Mouse (Mus musculus) hindbrain, embryonic 10.5 days (tissue): ENCODE measurements around the gene Agbl4. TPM values are rescaled to one million over a fixed set of nuclear protein-coding genes. Genes with fewer than 3 reads are reported as not detected.

ENCODE experiments used
- DNase-seq: peaks from one replicate; pipeline ENCODE4 v3.0.0-alpha.2; 2017; ENCODE audit warnings: low spot score
- H3K27ac ChIP-seq: fragments of 300-500 bp; sonication (generic); 2 replicates; pipeline ENCODE4 v1.5.1; 2016; ENCODE audit warnings: mild to moderate bottlenecking, moderate library complexity
- H3K27me3 ChIP-seq: fragments of 300-500 bp; sonication (generic); 2 replicates; pipeline ENCODE4 v1.6.1; 2016; ENCODE audit warnings: mild to moderate bottlenecking; ENCODE audit not compliant: poor library complexity, insufficient read depth, severe bottlenecking
- H3K36me3 ChIP-seq: fragments of 300-500 bp; sonication (generic); 2 replicates; pipeline ENCODE4 v1.6.1; 2016; ENCODE audit warnings: mild to moderate bottlenecking, moderate library complexity
- H3K4me1 ChIP-seq: fragments of 300-500 bp; sonication (generic); replicated peaks from 2 replicates; pipeline ENCODE4 v1.6.1; 2016; ENCODE audit warnings: mild to moderate bottlenecking
- H3K4me3 ChIP-seq: fragments of 300-500 bp; sonication (generic); 2 replicates; pipeline ENCODE4 v1.5.1; 2016; ENCODE audit warnings: mild to moderate bottlenecking, moderate library complexity
- H3K9me3 ChIP-seq: fragments of 300-500 bp; sonication (generic); 2 replicates; pipeline ENCODE4 v1.6.1; 2016; ENCODE audit warnings: mild to moderate bottlenecking, moderate library complexity
- WGBS: fragments of 180-500 bp; shearing (Covaris S2); methylation state at CpG from one replicate; pipeline ENCODE4 v1.1.7; 2016; 5-methylcytosine and 5-hydroxymethylcytosine counted together
- polyA plus RNA-seq: library from polyadenylated mRNA; unstranded; fragments of >200 nt; fragmentation: Nextera tagmentation; extraction: Ambion mirVana; gene quantifications from 2 replicates; pipeline ENCODE4 v1.2.1, GENCODE M21; 2016

Gene Agbl4
- polyA plus RNA-seq, 1 experiment from 2014 or later, result 1.4 TPM

- no peak for DNase-seq
- H3K4me1 ChIP-seq, result peaks cover 8% of the 10 kb centered on the region; the same call in 1 of the 2 replicates
- 10% methylated on average over 2 of the region's 2 CpGs for whole genome bisulfite sequencing
- no peaks in the 10 kb centered on the region for H3K27me3 ChIP-seq
- no peak overlapping the region for H3K4me3 ChIP-seq
- H3K27ac ChIP-seq, result no peak overlapping the region
- no peaks in the 10 kb centered on the region for H3K9me3 ChIP-seq
- H3K36me3 ChIP-seq, result no peaks in the 10 kb centered on the region
Observed at GRCm38 (mm10) chr4:111510129-111510528, 1112.7 kb downstream of the Agbl4 start.

GRCm38 (mm10) chr4:111513921-111514320 lies 1116.5 kb downstream of the Agbl4 start:
- H3K36me3 ChIP-seq, result no peaks in the 10 kb centered on the region
- no peaks in the 10 kb centered on the region for H3K27me3 ChIP-seq
- no peak for DNase-seq
- H3K4me3 ChIP-seq, result no peak overlapping the region
- H3K9me3 ChIP-seq, result no peaks in the 10 kb centered on the region
- 68% methylated on average over 3 of the region's 3 CpGs for WGBS
- no peak overlapping the region for H3K27ac ChIP-seq
- peaks cover 18% of the 10 kb centered on the region for H3K4me1 ChIP-seq

GRCm38 (mm10) chr4:111516136-111516535 lies 1118.7 kb downstream of the Agbl4 start:
- no peaks in the 10 kb centered on the region for H3K27me3 ChIP-seq
- H3K4me3 ChIP-seq, result no peak overlapping the region
- no peak overlapping the region for H3K27ac ChIP-seq
- 90% methylated on average over 2 of the region's 2 CpGs for WGBS
- no peaks in the 10 kb centered on the region for H3K9me3 ChIP-seq
- no peak for DNase-seq
- no peaks in the 10 kb centered on the region for H3K36me3 ChIP-seq
- H3K4me1 ChIP-seq, result peaks cover 18% of the 10 kb centered on the region

GRCm38 (mm10) chr4:111517063-111517792 lies 1119.8 kb downstream of the Agbl4 start:
- 32% methylated on average over 4 of the region's 4 CpGs for WGBS
- no peaks in the 10 kb centered on the region for H3K27me3 ChIP-seq
- H3K4me1 ChIP-seq, result peaks cover 18% of the 10 kb centered on the region
- DNase-seq, result no peak
- no peaks in the 10 kb centered on the region for H3K9me3 ChIP-seq
- H3K36me3 ChIP-seq, result no peaks in the 10 kb centered on the region
- H3K4me3 ChIP-seq, result no peak overlapping the region
- no peak overlapping the region for H3K27ac ChIP-seq

- Histone ChIP-seq H3K4me3 (no peak overlapping the region), H3K4me1 (peaks cover 18% of the 10 kb centered on the region), H3K27ac (no peak overlapping the region), H3K36me3 (no peaks in the 10 kb centered on the region), H3K9me3 (no peaks in the 10 kb centered on the region), H3K27me3 (no peaks in the 10 kb centered on the region)
- no peak for DNase-seq
- 89% methylated on average over 4 of the region's 4 CpGs for WGBS
Observed at GRCm38 (mm10) chr4:111518191-111518590, 1120.7 kb downstream of the Agbl4 start.

GRCm38 (mm10) chr4:111519267-111519666 lies 1121.8 kb downstream of the Agbl4 start:
- WGBS, result 67% methylated on average over 3 of the region's 3 CpGs
- no peaks in the 10 kb centered on the region for H3K9me3 ChIP-seq
- peaks cover 18% of the 10 kb centered on the region for H3K4me1 ChIP-seq
- no peak for DNase-seq
- H3K27me3 ChIP-seq, result no peaks in the 10 kb centered on the region
- no peak overlapping the region for H3K27ac ChIP-seq
- H3K4me3 ChIP-seq, result no peak overlapping the region
- H3K36me3 ChIP-seq, result no peaks in the 10 kb centered on the region

- WGBS, result 90% methylated on average over 2 of the region's 2 CpGs
- Histone ChIP-seq H3K4me1 (peaks cover 11% of the 10 kb centered on the region), H3K27ac (no peak overlapping the region), H3K27me3 (no peaks in the 10 kb centered on the region), H3K9me3 (no peaks in the 10 kb centered on the region), H3K4me3 (no peak overlapping the region), H3K36me3 (no peaks in the 10 kb centered on the region)
- no peak for DNase-seq
Observed at GRCm38 (mm10) chr4:111520006-111520405, 1122.5 kb downstream of the Agbl4 start.

GRCm38 (mm10) chr4:111522974-111523373 lies 1125.5 kb downstream of the Agbl4 start:
- no peak overlapping the region for H3K4me3 ChIP-seq
- WGBS, result 73% methylated on average over 2 of the region's 2 CpGs
- H3K36me3 ChIP-seq, result no peaks in the 10 kb centered on the region
- DNase-seq, result no peak
- no peaks in the 10 kb centered on the region for H3K4me1 ChIP-seq
- H3K9me3 ChIP-seq, result no peaks in the 10 kb centered on the region
- no peak overlapping the region for H3K27ac ChIP-seq
- no peaks in the 10 kb centered on the region for H3K27me3 ChIP-seq

GRCm38 (mm10) chr4:111528961-111529360 lies 1131.5 kb downstream of the Agbl4 start:
- no peaks in the 10 kb centered on the region for H3K27me3 ChIP-seq
- H3K4me1 ChIP-seq, result no peaks in the 10 kb centered on the region
- no peak for DNase-seq
- no peak overlapping the region for H3K4me3 ChIP-seq
- no peaks in the 10 kb centered on the region for H3K36me3 ChIP-seq
- H3K27ac ChIP-seq, result no peak overlapping the region
- 90% methylated on average over 6 of the region's 6 CpGs for WGBS
- no peaks in the 10 kb centered on the region for H3K9me3 ChIP-seq

GRCm38 (mm10) chr4:111529996-111530395 lies 1132.5 kb downstream of the Agbl4 start:
- no peak overlapping the region for H3K4me3 ChIP-seq
- H3K27me3 ChIP-seq, result no peaks in the 10 kb centered on the region
- no peak overlapping the region for H3K27ac ChIP-seq
- H3K36me3 ChIP-seq, result no peaks in the 10 kb centered on the region
- WGBS, result 84% methylated on average over 4 of the region's 4 CpGs
- no peak for DNase-seq
- no peaks in the 10 kb centered on the region for H3K4me1 ChIP-seq
- no peaks in the 10 kb centered on the region for H3K9me3 ChIP-seq

- no peaks in the 10 kb centered on the region for H3K9me3 ChIP-seq
- H3K36me3 ChIP-seq, result no peaks in the 10 kb centered on the region
- no peak for DNase-seq
- no peaks in the 10 kb centered on the region for H3K4me1 ChIP-seq
- 91% methylated on average over 2 of the region's 2 CpGs for WGBS
- H3K4me3 ChIP-seq, result no peak overlapping the region
- H3K27me3 ChIP-seq, result no peaks in the 10 kb centered on the region
- no peak overlapping the region for H3K27ac ChIP-seq
Observed at GRCm38 (mm10) chr4:111530537-111530936, 1133.1 kb downstream of the Agbl4 start.

GRCm38 (mm10) chr4:111544684-111545083 lies 1147.2 kb downstream of the Agbl4 start:
- 83% methylated on average over 2 of the region's 2 CpGs for WGBS
- Histone ChIP-seq H3K4me1 (no peaks in the 10 kb centered on the region; the same call in 1 of the 2 replicates), H3K27ac (no peak overlapping the region), H3K4me3 (no peak overlapping the region), H3K27me3 (no peaks in the 10 kb centered on the region), H3K9me3 (no peaks in the 10 kb centered on the region), H3K36me3 (no peaks in the 10 kb centered on the region)
- DNase-seq, result no peak

- no peak overlapping the region for H3K4me3 ChIP-seq
- H3K36me3 ChIP-seq, result no peaks in the 10 kb centered on the region
- DNase-seq, result no peak
- no peak overlapping the region for H3K27ac ChIP-seq
- no peaks in the 10 kb centered on the region; the same call in 1 of the 2 replicates for H3K4me1 ChIP-seq
- WGBS, result 88% methylated on average over 7 of the region's 7 CpGs
- H3K27me3 ChIP-seq, result no peaks in the 10 kb centered on the region
- no peaks in the 10 kb centered on the region for H3K9me3 ChIP-seq
Observed at GRCm38 (mm10) chr4:111546009-111546408, 1148.5 kb downstream of the Agbl4 start.

GRCm38 (mm10) chr4:111555426-111555825 lies 1158.0 kb downstream of the Agbl4 start:
- no peak for DNase-seq
- H3K36me3 ChIP-seq, result no peaks in the 10 kb centered on the region
- no peaks in the 10 kb centered on the region for H3K9me3 ChIP-seq
- no peaks in the 10 kb centered on the region for H3K4me1 ChIP-seq
- H3K27me3 ChIP-seq, result no peaks in the 10 kb centered on the region
- 78% methylated on average over 2 of the region's 2 CpGs for WGBS
- no peak overlapping the region for H3K4me3 ChIP-seq
- no peak overlapping the region for H3K27ac ChIP-seq
